Mouse (Mus musculus) layer of hippocampus, adult 18-20 months (tissue): ENCODE data around the gene Rtp4. TPM values are rescaled to one million over a fixed set of nuclear protein-coding genes. Genes with fewer than 3 reads are reported as not detected.

Experiments used
- DNase-seq, 2 experiments: peaks; one replicate each; pipeline ENCODE4 v3.0.0; 2022; ENCODE audit warnings: low spot score in 2 of 2
- long read RNA-seq: library from polyadenylated mRNA; stranded (forward); transcript quantifications from one replicate; pipeline ENCODE4 v2.0.0, GENCODE M21; 2021
- total RNA-seq, 2 experiments: library from RNA; stranded (reverse); gene quantifications; 2 replicates each; pipeline ENCODE4 v1.2.3; 2021

The Rtp4 gene
- total RNA-seq, result 1 to 10 TPM; 1.5 TPM
- long read RNA-seq, partial matches to known transcripts, result 0 of 1 reads
- long read RNA-seq, other reads (novel, unspliced or antisense), result 1 of 1 reads

DNA sequence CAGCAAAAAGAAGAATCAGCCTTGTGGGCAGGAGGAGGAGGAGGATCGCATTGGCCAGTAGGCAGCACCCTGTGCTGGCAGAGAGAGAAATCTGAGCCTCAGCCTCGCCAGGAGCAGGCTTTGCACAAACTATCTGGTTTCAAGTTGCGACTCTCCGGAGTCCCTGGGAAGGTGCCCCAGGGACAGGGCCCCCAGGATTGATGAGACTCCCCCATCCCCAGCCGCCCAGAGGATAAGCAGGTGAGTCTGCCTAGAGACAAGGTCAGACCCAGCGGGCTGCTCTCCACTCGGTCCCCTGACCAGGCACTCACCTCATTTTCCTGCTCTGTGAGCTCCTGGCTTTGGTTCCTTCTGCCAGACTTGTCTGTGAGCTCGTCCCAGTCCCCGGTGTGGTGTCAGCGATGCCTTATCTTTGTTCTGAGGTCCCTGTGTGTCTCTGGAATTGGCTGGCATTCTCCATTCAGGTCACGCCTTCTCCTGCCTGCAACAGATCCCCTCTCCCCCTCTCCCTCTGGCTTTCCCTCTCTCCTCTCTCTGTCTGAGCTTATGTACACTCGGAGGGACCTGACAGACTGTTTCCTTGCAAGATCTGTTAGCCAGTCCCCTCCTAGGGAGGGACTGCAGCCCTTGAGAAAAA lies at the start of gene Rtp4, which contains the start of gene Masp1:
Rtp4 (plus strand) TSS at position 57 of the 637 bp plus-strand sequence.
Masp1 (minus strand) TSS at position 581 of the 637 bp plus-strand sequence.
- peak in 1 of 2 experiments; percentile 51 for DNase-seq

- no peak for DNase-seq
Observed at GRCm38 (mm10) chr16:23471551-23471950, 48.5 kb upstream of the Rtp4 start.

DNA sequence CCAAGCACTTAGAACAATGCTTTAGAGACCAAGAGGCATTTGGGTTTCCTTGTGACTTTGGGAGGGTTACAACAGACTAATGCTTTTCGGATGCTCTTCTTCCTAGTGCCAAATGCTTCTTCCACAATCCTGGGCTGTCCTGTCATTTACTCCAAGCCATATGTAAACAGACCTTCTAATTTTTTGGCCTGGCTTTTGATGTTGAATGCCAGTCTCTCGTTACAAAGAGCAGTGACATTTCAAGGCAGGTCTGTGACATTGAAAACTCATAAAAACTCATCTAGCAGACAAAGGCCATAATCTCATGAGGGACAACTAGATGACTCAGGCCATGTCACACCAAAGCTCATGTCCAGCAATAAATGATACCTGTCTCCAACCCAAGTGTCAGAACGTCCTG lies 48.0 kb upstream of the Rtp4 start:
- DNase-seq, result no peak

- no peak for DNase-seq
Observed at GRCm38 (mm10) chr16:23475651-23476050, 44.4 kb upstream of the Rtp4 start.

- DNase-seq, result no peak
Observed at GRCm38 (mm10) chr16:23476598-23476997, 43.5 kb upstream of the Rtp4 start.

- DNase-seq, result no peak
Observed at GRCm38 (mm10) chr16:23479872-23480603, 40.1 kb upstream of the Rtp4 start.

DNA sequence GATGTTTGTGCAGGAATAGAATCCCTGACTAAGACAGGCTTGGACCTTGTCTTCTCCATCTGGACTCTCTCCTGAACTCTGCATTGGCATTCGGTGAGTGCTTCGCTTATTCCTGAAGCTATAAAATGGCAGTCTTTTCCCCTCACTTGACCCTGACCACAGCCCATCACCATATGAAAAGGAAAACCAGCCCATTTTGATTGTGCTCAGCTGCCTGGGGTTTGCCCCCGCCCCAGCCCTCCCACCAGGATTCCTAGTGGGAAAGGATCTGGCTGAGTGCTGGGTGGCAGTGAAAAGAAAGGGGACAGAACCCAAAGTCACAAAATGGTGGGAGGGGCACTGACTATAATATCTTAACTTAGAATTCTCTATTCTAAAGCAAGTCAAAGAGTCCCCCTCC lies 37.9 kb upstream of the Rtp4 start:
- no peak for DNase-seq

GRCm38 (mm10) chr16:23482846-23483245 lies 37.2 kb upstream of the Rtp4 start:
- no peak for DNase-seq

DNA sequence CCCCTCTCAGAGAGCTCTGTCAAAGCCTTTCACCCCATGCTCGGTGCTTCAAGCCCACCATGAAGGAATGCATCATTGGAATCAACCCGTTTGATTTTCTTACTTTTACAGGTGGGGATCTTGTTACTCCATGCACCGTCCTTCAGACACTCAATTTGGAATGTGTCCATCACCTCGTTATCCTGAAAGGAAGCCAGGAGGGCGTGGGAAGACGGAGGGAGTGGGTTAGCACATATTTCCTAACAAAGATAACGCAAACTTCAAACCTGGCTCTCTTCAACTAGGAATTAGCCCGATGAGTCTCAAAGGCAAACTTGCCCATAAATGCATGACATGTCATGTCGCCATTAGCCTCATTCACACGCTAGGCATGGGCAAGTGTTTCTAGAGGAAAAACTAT lies 36.8 kb upstream of the Rtp4 start:
- DNase-seq, result no peak

GRCm38 (mm10) chr16:23492783-23493182 lies 27.3 kb upstream of the Rtp4 start:
- DNase-seq, result no peak

DNA sequence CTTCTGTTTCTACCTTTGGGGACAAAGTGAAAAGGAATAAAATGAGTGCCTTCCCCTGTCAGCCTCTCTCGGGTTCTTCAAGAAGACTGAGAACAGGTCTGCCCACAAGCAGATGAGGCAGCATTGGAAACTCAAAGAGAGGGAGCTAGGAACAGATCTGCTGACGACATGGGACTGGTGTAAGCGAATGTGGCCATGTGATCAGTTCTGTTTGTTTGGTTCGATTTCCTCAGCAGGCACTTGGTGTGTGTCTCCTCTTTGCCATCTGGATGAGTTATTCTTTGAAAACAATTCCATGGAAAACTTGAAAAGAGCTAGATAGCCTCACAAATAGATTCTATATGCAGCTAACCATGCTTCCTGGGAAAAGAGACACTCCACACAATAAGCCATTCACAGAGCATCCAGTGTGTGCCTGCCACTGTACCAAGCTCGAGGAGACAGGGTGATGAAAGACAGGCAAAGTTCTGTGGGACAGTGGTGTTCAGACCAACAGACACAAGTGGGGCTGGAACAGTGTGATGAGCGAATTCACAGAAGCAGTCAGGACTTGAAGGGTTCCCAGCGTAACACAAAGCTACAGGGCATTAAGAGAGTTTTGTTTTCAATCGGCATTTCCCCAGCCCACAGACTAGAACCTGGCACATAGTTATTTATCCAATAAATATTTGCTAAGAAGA lies 23.7 kb upstream of the Rtp4 start:
- DNase-seq, result no peak

GRCm38 (mm10) chr16:23497440-23497839 lies 22.7 kb upstream of the Rtp4 start:
- DNase-seq, result no peak

GRCm38 (mm10) chr16:23497881-23498280 lies 22.2 kb upstream of the Rtp4 start:
- no peak for DNase-seq

DNA sequence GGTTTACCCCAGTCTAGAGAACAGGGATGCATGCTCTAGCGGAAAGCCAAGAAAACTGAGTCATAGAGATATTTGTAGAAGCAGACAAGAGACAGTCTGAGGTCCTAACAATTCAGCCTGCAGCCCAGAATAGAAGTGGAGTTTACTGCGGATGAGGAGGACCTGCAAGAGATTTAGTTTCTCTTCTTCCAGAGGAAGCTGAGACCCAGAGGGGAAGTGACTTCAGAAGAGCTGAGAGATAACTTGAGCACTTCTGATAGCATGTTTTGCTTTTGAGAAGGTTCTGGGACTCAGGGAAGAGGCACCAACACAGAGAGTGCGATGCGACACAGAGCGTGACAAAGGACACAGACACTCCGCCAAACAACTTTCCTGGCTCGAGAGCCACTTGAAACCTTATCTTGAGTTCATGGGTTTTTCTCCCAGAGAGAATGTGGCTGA lies 21.4 kb upstream of the Rtp4 start:
- DNase-seq, result no peak

DNA sequence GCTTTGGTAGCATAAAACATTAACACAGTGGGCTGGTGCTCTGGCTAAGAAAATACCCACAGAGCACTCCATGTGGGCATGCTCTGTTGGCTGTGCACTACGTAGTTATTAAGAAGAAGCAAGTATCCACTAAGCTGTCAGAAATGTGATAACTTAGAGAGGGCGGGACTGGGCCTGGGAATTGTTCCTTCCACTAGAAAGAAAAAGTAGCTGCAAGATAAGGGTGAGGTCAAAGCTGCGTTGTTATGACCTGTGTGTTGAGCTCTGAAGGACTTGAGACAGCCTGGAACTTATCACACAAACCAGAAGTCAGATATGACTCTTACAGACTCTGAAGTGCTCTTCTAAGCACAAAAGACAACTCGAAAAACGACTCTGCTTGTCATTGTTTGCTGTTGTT lies 19.5 kb upstream of the Rtp4 start:
- DNase-seq, result no peak

DNA sequence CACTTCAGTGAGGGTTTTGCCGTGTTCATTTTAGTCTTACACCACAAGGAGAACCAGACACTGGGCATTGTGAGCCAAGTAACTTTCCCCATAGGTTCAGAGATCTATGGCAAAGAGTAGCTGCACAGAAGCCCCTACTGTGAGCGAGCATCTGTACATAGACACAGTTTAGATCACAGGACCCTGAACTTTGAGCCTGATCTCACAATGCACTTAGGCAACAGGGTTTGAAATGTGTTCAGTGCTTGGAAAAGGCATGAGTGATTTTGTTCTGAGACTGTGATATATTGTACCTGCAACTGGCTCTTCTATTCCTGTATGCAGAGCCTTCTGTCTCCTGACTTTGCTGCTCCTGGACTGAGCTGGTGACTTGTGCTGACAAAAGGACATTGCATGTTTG lies 18.8 kb upstream of the Rtp4 start:
- no peak for DNase-seq

GRCm38 (mm10) chr16:23502478-23502877 lies 17.6 kb upstream of the Rtp4 start:
- no peak for DNase-seq

DNA sequence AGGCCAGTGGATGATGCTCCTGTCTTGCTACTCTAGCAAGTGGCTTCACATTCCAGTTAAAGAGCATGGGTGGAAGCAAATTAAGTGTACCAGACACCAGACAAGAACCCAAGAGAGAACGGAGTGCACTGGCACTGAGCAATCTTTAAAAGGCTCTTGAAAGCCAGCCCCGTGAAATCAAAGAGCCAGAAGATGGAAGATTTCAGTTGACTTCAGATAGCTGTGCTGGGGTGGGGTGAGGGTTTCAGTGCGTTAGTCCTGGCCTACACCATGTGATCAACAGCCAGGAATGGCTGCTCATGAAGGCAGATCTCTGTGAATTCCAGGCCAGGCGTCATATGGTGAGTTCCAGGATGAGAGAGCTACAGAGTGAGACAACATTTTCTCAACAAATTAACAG lies 16.7 kb upstream of the Rtp4 start:
- no peak for DNase-seq

- DNase-seq, result no peak
Observed at GRCm38 (mm10) chr16:23504320-23504744, 15.8 kb upstream of the Rtp4 start.

GRCm38 (mm10) chr16:23505904-23506687 lies 14.0 kb upstream of the Rtp4 start:
- no peak for DNase-seq
